Mouse (Mus musculus) CD4-positive, CD25-positive, alpha-beta regulatory T cell, adult 2 months (primary cell): ENCODE data around the gene Olfr979.
"Not testable (repeated sequence)": the region's sequence is repeated elsewhere in the genome, so short reads cannot be mapped to it uniquely, and the experiment has no call there.

Experiments used
- DNase-seq: peaks from one replicate; pipeline ENCODE4 v3.0.0-alpha.2; 2012; ENCODE audit warnings: low read depth, low spot score

Gene Olfr979

GRCm38 (mm10) chr9:40003365-40003764 is at the start of gene Olfr979:
Gene Olfr979 (minus strand): TSS chr9:40003465.
- DNase-seq = no peak

- no peak for DNase-seq
Measured at GRCm38 (mm10) chr9:40050138-40050537, 46.9 kb upstream of the Olfr979 start.

- no peak for DNase-seq
Measured at GRCm38 (mm10) chr9:40021164-40021563, 17.9 kb upstream of the Olfr979 start, which contains the start of gene Olfr981. Gene Olfr981 (plus strand): TSS chr9:40021464.

GRCm38 (mm10) chr9:40009482-40009881 is 6.2 kb upstream of the Olfr979 start, which contains the start of gene Olfr980:
Gene Olfr980 (minus strand): TSS chr9:40009582.
- no peak for DNase-seq

GRCm38 (mm10) chr9:39991813-39992212 is 11.5 kb downstream of the Olfr979 start, which contains the start of gene Olfr978:
Gene Olfr978 (plus strand): TSS chr9:39992113.
- no peak for DNase-seq

GRCm38 (mm10) chr9:39976581-39977145 is 26.6 kb downstream of the Olfr979 start:
- DNase-seq = not testable (repeated sequence)

GRCm38 (mm10) chr9:39961033-39961432 is 42.2 kb downstream of the Olfr979 start, which contains the start of gene Olfr976:
Gene Olfr976 (minus strand): TSS chr9:39961133.
- not testable (repeated sequence) for DNase-seq

GRCm38 (mm10) chr9:39951946-39952345 is 51.3 kb downstream of the Olfr979 start, which contains the start of gene Olfr975:
Gene Olfr975 (minus strand): TSS chr9:39952046.
- DNase-seq = no peak
